Mouse (Mus musculus) forebrain, embryonic 10.5 days (tissue): Measurements from ENCODE around the gene C130074G19Rik. TPM values are rescaled to one million over a fixed set of nuclear protein-coding genes. Genes with fewer than 3 reads are reported as not detected.

Experiments used
- DNase-seq: peaks from one replicate; pipeline ENCODE4 v3.0.0-alpha.2; 2017; ENCODE audit warnings: low spot score; ENCODE audit errors: extremely low spot score
- H3K27ac ChIP-seq: fragments of 300-500 bp; sonication (generic); 2 replicates; pipeline ENCODE4 v1.5.1; 2016; ENCODE audit warnings: mild to moderate bottlenecking
- H3K27me3 ChIP-seq: fragments of 300-500 bp; sonication (generic); 2 replicates; pipeline ENCODE4 v1.6.1; 2016; ENCODE audit warnings: mild to moderate bottlenecking; ENCODE audit not compliant: poor library complexity, severe bottlenecking
- H3K36me3 ChIP-seq: fragments of 300-500 bp; sonication (generic); replicated peaks from 2 replicates; pipeline ENCODE4 v1.6.1; 2016; ENCODE audit warnings: mild to moderate bottlenecking, moderate library complexity
- H3K4me1 ChIP-seq: fragments of 300-500 bp; sonication (generic); 2 replicates; pipeline ENCODE4 v1.6.1; 2016
- H3K4me3 ChIP-seq: fragments of 300-500 bp; sonication (generic); 2 replicates; pipeline ENCODE4 v1.5.1; 2016; ENCODE audit warnings: mild to moderate bottlenecking, moderate library complexity
- H3K9me3 ChIP-seq: fragments of 300-500 bp; sonication (generic); 2 replicates; pipeline ENCODE4 v1.6.1; 2016; ENCODE audit warnings: mild to moderate bottlenecking, moderate library complexity
- WGBS: fragments of 180-500 bp; shearing (Covaris S2); methylation state at CpG from one replicate; pipeline ENCODE4 v1.1.7; 2016; 5-methylcytosine and 5-hydroxymethylcytosine counted together
- polyA plus RNA-seq: library from polyadenylated mRNA; unstranded; fragments of >200 nt; fragmentation: Nextera tagmentation; extraction: Ambion mirVana; gene quantifications from 2 replicates; pipeline ENCODE4 v1.2.1, GENCODE M21; 2016

The C130074G19Rik gene
- polyA plus RNA-seq, 1 experiment from 2014 or later = 0.56 TPM

DNA sequence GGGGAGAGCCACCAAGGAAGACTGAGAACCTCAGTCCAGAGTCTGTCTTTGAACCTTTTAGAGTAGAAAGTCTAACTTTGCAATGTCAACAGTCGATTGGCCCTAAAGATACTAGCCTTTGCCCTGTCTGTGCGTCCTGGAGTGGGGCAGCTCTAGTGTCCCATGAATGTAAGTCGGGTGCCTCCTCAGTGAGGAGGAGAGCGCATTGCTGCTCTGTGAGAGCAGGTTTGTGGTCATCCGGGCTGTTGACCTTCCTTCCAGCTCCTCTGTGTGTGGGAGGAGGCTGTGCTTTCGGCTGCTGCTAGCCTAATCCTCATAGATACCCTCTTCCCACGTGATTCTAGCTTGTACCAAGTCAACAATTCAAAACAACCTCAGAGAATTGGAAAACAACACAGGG, 31.9 kb downstream of the C130074G19Rik start:
- Histone ChIP-seq H3K9me3 (no peaks in the 10 kb centered on the region), H3K4me1 (peaks cover 36% of the 10 kb centered on the region), H3K36me3 (no peaks in the 10 kb centered on the region), H3K4me3 (no peak overlapping the region), H3K27ac (no peak overlapping the region), H3K27me3 (peaks cover 82% of the 10 kb centered on the region)
- 49% methylated on average over 7 of the region's 7 CpGs for WGBS
- DNase-seq = no peak

DNA sequence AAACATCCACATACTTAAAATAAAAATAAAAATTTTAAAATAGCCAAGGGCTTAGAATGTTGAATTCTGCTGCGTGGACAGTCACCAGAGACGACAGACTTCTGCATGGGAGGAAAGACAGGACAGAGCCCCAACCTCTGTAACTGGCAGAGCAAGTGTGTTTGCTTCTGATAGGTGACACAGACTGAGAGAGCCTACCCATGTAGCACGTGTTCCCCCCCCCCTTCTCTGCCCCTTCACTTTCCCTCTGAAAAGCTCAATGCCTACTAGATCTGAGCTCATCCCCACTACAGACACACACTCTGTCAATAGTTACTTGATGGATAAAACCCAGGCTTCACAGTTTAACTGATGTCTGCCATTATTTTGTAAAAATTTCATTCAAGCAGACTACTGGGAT, 36.0 kb downstream of the C130074G19Rik start:
- peaks cover 37% of the 10 kb centered on the region for H3K4me1 ChIP-seq
- H3K27me3 ChIP-seq = peaks cover 70% of the 10 kb centered on the region
- H3K27ac ChIP-seq = no peak overlapping the region
- no peak overlapping the region for H3K4me3 ChIP-seq
- 56% methylated on average over 3 of the region's 3 CpGs for whole genome bisulfite sequencing
- H3K36me3 ChIP-seq = no peaks in the 10 kb centered on the region
- DNase-seq = no peak
- no peaks in the 10 kb centered on the region for H3K9me3 ChIP-seq

DNA sequence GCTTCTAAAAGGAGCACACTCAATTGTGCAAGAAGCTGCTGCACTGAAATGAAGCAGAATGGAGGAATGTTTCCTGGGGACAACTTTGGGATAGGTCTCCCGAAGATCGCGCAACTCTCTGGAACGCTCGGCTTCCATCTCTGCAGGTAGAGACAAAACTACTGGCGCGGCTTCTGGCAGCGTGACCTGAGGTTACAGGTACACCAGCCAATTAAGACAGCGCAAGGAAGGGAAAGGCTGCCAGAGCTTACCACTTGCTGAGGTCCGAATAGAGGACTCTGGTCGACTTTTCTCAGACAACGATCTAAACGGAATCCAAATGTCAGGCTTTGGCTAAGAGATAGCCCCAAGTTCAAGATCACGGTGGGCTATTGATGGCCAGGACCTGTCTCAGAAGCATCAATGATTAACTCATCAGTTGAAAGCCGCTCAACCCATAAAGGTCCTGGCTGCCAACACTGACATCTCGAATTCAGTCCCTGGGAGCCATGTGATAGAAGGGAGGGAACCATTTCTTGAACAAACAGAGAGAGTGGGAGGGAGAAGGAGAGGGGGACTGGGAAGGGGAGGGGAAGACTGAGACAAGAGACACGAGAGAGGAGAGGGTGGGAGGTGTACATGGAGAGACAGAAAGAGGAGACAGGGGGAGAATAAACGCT, 36.8 kb downstream of the C130074G19Rik start, which contains the start of gene Marc2:
Gene Marc2, minus strand, starts transcription at position 360 of the 659 bp plus-strand sequence.
- Histone ChIP-seq H3K4me1 (peaks cover 29% of the 10 kb centered on the region), H3K9me3 (no peaks in the 10 kb centered on the region), H3K4me3 (peak within 1 kb of the TSS; percentile 87), H3K36me3 (no peaks in the 10 kb centered on the region), H3K27ac (peak within 1 kb of the TSS; percentile 89), H3K27me3 (peaks cover 62% of the 10 kb centered on the region)
- 4% methylated on average over 18 of the region's 18 CpGs for WGBS
- no peak for DNase-seq

DNA sequence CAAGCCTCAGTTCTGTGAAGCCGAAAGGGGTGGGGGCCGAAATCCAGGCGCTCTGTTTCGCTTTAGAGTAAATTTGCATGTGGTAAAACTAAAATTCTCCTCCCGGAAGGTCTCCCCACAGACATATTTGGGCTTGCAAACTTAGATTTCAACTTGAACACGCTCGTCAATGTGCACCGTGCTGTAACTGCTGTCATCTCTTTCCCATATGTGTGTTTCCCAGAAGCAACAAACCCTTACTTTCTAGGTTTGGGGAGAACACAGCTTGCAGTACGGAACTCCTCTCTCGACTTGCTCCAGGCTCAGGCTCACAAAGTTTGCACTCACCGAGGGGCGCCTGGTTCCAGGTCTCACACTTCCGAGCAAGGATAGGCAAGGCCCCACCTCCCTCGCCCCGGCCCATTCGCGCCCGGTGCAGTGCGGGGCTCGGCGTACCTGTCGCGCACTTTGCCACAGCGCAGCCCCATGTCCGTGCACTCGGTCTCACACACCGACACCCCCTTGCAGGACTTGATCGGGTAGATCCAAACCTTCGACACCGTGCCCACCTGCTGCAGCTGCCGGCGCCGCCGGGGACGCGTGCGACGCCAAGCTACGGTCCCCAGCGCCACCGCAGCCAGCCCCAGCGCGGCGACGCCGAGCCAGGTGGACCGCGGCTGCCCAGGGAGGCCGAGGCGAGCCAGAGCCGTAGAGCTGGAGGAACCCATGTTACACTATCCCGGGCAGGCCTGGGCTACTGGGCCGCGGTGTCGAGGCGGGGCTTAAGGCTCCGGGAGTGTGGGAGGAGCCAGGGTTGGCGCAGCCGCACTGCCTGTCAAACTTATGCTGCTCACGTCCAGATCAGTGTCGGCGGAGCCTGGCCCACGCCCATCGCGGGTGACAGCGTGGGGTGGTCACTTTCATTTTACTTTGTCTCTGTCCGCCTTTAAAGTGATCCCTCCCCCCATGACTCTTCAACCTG, 37.6 kb downstream of the C130074G19Rik start:
- H3K36me3 ChIP-seq = 0 out of 2 replicates have a peak, but pooled peaks cover 2% of the 10 kb centered on the region
- peaks cover 57% of the 10 kb centered on the region for H3K27me3 ChIP-seq
- H3K27ac ChIP-seq = peak overlapping the region; percentile 89
- H3K9me3 ChIP-seq = no peaks in the 10 kb centered on the region
- DNase-seq = peak; percentile 85
- under 1% methylated on average over 67 of the region's 67 CpGs for WGBS
- peak overlapping the region; percentile 87 for H3K4me3 ChIP-seq
- peaks cover 28% of the 10 kb centered on the region for H3K4me1 ChIP-seq

DNA sequence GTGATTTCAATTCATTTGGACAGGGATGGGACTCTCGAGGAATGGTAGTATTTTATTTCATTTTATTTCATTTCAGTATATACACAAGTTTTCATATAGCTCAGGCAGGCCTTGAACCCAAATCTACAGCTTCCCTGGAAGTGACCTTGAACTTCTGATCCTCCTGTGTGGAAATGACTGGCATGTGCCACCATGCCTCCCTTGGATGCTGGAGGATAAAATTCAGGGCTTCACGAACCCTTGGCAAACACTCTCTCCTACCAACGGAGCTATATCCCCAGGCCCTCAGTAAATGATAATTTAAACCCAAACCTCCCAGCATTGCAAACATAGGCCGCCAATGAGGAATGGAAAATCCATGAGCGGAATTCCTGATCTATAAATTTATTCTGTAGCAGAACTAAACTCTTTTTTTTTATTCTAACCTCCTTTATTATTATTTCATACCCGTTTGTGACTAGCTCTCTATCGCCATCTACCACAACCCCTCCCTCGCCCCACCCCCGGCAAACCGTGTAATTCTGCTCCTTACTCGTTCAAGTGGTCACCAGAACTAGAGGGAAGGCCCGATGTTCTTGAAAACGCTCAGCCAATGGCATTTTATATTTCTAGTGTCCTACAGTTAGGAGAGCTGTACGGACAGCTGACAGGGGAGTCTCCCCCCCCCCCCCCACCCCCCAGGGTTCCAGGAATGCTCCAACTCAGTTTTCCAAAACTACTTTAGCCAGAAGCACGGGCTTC, 38.5 kb downstream of the C130074G19Rik start:
- Histone ChIP-seq H3K36me3 (peaks cover 9% of the 10 kb centered on the region), H3K4me1 (peaks cover 35% of the 10 kb centered on the region), H3K27ac (0 out of 2 replicates have a peak overlapping the region, but pooled peaks have one; percentile 89), H3K27me3 (peaks cover 48% of the 10 kb centered on the region), H3K9me3 (no peaks in the 10 kb centered on the region), H3K4me3 (peak overlapping the region; percentile 87)
- no peak for DNase-seq
- 23% methylated on average over 15 of the region's 15 CpGs for WGBS

DNA sequence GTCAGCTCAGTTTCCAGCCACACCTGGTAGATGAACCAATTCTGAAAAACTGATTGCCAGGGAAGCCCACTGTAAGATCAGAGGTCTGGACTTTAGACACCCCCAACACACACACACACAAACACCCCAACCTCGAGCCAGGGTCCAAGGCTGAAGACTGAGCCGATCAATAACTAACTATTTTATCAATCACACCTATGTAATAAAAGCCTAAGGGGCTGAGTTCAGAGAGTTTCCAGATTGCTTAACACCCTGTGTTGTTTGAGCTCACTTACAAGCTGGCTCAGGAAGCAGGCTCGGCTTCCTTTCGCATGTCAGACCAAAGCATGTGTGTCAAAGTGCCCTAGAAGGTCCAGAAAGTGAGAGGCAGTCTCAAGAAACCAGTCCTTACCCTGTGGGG, 45.4 kb downstream of the C130074G19Rik start:
- H3K9me3 ChIP-seq = no peaks in the 10 kb centered on the region
- DNase-seq = no peak
- 82% methylated on average over 4 of the region's 4 CpGs for WGBS

DNA sequence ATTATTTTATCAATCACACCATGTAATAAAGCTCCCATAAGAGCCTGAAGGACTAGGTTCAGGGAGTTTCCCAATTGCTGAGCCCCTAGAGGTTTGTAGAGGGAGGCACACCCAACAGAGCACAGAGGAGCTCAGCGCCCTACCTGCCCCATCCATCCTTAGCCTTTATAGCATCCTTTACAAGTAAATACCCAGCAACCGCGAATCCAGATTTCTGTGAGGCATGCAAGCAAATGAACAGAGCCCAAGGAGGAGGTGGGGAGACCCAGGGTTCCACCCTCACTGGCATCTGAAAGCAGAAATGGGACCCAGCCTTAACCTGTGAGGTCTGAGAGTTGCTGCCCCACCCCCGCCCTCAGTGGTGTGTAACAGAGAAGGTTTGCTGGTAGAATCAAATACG, 46.7 kb downstream of the C130074G19Rik start:
- H3K4me1 ChIP-seq = peaks cover 8% of the 10 kb centered on the region; the same call in 1 of the 2 replicates
- no peak for DNase-seq
- H3K36me3 ChIP-seq = peaks cover 40% of the 10 kb centered on the region
- no peaks in the 10 kb centered on the region for H3K27me3 ChIP-seq
- no peak overlapping the region for H3K27ac ChIP-seq
- no peak overlapping the region for H3K4me3 ChIP-seq
- H3K9me3 ChIP-seq = no peaks in the 10 kb centered on the region
- 76% methylated on average over 5 of the region's 5 CpGs for WGBS

More for the DNA sequence above, 45.4 kb downstream of the C130074G19Rik start:
- H3K27me3 ChIP-seq = no peaks in the 10 kb centered on the region
- H3K4me1 ChIP-seq = peaks cover 8% of the 10 kb centered on the region; the same call in 1 of the 2 replicates
- H3K36me3 ChIP-seq = peaks cover 27% of the 10 kb centered on the region
- H3K27ac ChIP-seq = no peak overlapping the region
- no peak overlapping the region for H3K4me3 ChIP-seq

DNA sequence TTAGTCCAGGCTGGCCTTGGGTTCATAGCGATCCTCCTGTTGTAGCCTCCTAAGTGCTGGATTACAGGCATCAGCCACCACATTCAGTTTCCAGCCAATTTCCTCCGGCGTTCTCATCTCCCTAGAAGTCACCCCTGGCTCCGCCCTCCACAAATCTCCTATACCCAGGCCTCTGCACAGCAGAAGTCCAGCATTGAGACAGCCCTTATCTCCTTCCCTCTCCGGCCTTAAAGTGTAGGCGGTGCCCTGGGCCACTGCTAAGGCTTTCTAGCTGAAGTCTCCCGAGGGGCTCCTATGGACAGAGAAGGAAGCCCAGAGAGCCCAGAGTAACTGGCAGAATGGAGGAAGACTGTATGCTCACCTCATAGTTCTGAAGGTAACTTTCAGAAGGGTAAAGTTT, 49.5 kb downstream of the C130074G19Rik start:
- Histone ChIP-seq H3K4me3 (no peak overlapping the region), H3K27me3 (no peaks in the 10 kb centered on the region), H3K9me3 (no peaks in the 10 kb centered on the region), H3K36me3 (peaks cover 52% of the 10 kb centered on the region), H3K4me1 (no peaks in the 10 kb centered on the region), H3K27ac (no peak overlapping the region)
- no peak for DNase-seq
- 89% methylated on average over 7 of the region's 7 CpGs for WGBS

DNA sequence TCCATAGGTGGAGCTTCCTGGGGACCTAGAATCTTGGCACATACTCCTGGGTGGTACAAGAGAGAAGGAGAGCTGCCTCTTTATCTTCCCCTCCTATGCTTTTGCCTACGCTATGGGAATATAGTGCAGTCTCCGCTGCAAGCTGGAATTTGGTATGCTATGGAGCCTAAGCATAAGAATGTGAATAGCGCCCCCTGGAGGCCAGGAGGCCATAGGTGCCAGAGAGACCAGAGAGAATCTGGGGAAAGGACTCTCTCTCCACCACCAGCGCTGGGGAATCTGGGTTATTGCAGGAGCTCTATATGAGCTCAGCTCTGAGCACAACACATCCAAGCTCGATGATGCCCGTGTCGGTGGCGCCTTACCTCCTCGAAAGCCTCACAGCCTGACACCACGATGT, 50.8 kb downstream of the C130074G19Rik start:
- WGBS = 81% methylated on average over 10 of the region's 10 CpGs
- Histone ChIP-seq H3K27ac (no peak overlapping the region), H3K36me3 (peaks cover 56% of the 10 kb centered on the region), H3K9me3 (no peaks in the 10 kb centered on the region), H3K4me1 (peaks cover 4% of the 10 kb centered on the region), H3K27me3 (no peaks in the 10 kb centered on the region), H3K4me3 (no peak overlapping the region)
- DNase-seq = no peak

DNA sequence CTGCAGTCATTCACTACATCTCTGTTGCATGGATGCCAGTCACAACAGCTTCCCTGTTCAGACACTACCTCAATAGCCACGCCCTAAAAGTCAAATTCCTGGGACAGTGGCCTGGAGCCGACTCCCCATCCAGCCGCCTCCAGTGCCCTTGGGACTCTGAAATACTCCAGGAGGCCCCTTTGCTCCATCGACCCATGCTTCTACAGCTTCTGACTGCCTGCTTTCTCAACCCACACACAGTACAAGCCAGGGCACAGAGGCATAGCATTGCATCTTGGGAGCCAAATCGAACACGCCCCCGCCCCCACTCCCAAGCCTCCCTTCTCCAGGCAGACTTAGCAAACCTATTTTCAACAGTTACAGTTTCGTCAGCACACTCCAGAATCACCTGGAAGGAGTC, 53.1 kb downstream of the C130074G19Rik start:
- H3K27me3 ChIP-seq = no peaks in the 10 kb centered on the region
- no peak for DNase-seq
- WGBS = 88% methylated on average over 8 of the region's 8 CpGs
- H3K4me1 ChIP-seq = peaks cover 11% of the 10 kb centered on the region
- H3K36me3 ChIP-seq = peaks cover 50% of the 10 kb centered on the region
- no peaks in the 10 kb centered on the region for H3K9me3 ChIP-seq
- H3K4me3 ChIP-seq = no peak overlapping the region
- H3K27ac ChIP-seq = no peak overlapping the region

DNA sequence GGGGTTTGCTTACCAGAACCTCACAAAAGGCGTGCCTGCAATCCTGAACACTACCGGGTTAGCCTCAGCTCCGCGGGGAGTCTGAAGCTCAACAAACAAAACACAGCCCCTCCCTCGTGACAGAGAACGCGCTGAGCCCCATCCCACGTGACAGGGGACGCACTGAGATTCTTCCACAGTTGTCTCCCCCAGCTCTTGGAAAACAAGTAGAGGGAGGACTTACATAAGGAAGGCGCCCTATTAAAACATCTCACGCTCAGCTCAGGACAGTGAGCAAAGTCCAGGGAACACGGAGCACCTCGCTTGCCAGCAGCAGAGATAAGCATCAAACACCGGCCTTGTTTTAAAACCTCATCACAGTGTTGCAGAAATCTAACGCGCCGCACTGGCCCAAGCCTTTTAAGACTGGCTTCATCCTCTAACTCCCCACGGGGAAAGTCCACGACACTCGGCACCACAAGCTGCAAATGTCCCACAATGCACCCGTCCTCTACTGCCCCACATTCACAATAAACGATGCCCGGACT, 55.8 kb downstream of the C130074G19Rik start:
- H3K9me3 ChIP-seq = no peaks in the 10 kb centered on the region
- no peak overlapping the region for H3K27ac ChIP-seq
- whole genome bisulfite sequencing = 31% methylated on average over 23 of the region's 23 CpGs
- H3K36me3 ChIP-seq = peaks cover 34% of the 10 kb centered on the region
- H3K4me3 ChIP-seq = peak overlapping the region; percentile 25
- peaks cover 8% of the 10 kb centered on the region for H3K27me3 ChIP-seq
- no peak for DNase-seq
- peaks cover 30% of the 10 kb centered on the region for H3K4me1 ChIP-seq

DNA sequence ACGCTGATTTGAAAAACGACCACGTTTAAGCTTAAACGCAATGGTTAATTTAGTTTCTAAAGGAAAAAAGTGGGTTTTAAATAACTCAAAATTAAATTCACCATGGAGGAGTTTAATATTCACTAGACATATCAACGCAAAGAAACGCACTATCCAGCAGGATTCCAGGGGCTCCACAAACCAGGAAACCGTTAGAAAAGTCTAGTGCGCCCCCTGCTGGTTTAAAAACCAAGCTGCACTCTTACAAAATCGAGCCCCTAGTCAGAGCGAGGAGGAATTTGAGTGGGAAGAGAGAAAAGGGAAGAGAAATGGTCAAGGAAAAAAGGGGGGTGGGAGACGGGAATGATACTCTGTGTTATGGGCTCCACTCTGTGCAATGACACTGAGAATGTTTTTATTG, 57.9 kb downstream of the C130074G19Rik start:
- H3K27ac ChIP-seq = no peak overlapping the region

More for the DNA sequence above, 57.9 kb downstream of the C130074G19Rik start:
- DNase-seq = peak; percentile 63
- H3K4me3 ChIP-seq = no peak overlapping the region
- WGBS = 25% methylated on average over 11 of the region's 11 CpGs
- H3K36me3 ChIP-seq = peaks cover 20% of the 10 kb centered on the region
- no peaks in the 10 kb centered on the region for H3K9me3 ChIP-seq
- peaks cover 31% of the 10 kb centered on the region for H3K4me1 ChIP-seq
- H3K27me3 ChIP-seq = peaks cover 8% of the 10 kb centered on the region
